Mouse (Mus musculus) T-helper 17 cell (primary cell): ENCODE results near the gene Timeless.
"Not testable (repeated sequence)": the region's sequence is repeated elsewhere in the genome, so short reads cannot be mapped to it uniquely, and the experiment has no call there.

Experiments
- in situ Hi-C, 2 experiments: fragments of 300-600 bp; cut with MboI, MseI; formaldehyde crosslinking; loops; 1 replicate in 1 of 2; 2 replicates in 1 of 2; pipeline ENCODE4 v1.15.1; 2025; ENCODE audit warnings: high pct_unique_total_duplicates in 2 of 2

Gene Timeless

GRCm38 (mm10) chr10:128283604-128284579 lies 52.0 kb downstream of the Timeless start:
- in situ Hi-C loops = loop anchor here in 1 of 2 experiments (5.0 kb wide), 1 partner anchor 67 kb away; no protein-coding TSS in a partner anchor

GRCm38 (mm10) chr10:128290594-128290993 lies 58.7 kb downstream of the Timeless start:
- in situ Hi-C loops = not testable (repeated sequence)

- in situ Hi-C loops = no loop called here
Measured at GRCm38 (mm10) chr10:128296370-128297090, 64.7 kb downstream of the Timeless start.

- in situ Hi-C loops = no loop called here
Measured at GRCm38 (mm10) chr10:128297221-128297620, 65.4 kb downstream of the Timeless start.

GRCm38 (mm10) chr10:128297622-128298021 lies 65.8 kb downstream of the Timeless start:
- in situ Hi-C loops = no loop called here

GRCm38 (mm10) chr10:128298243-128298642 lies 66.4 kb downstream of the Timeless start:
- in situ Hi-C loops = no loop called here

GRCm38 (mm10) chr10:128298702-128299171 lies 66.9 kb downstream of the Timeless start, which contains the start of gene Il23a:
Gene Il23a (minus strand): TSS chr10:128298752.
- in situ Hi-C loops = no loop called here

- in situ Hi-C loops = no loop called here
Measured at GRCm38 (mm10) chr10:128302357-128302756, 70.5 kb downstream of the Timeless start.
